Mouse (Mus musculus) MEL (cell line): ENCODE measurements around the gene Gm10837. TPM values are rescaled to one million over a fixed set of nuclear protein-coding genes. Genes with fewer than 3 reads are reported as not detected.

Experiments used
- DNase-seq: peaks from one replicate; pipeline ENCODE4 v3.0.0; 2011; ENCODE audit warnings: low read depth, low spot score
- H3K27ac ChIP-seq: 2 replicates; pipeline ENCODE4 v1.5.1; 2012; ENCODE audit warnings: low read depth, mild to moderate bottlenecking, control low read depth, low read length, moderate library complexity; ENCODE audit not compliant: control insufficient read depth
- H3K27me3 ChIP-seq, 2 experiments: fragments of 150-350 bp in 1 of 2; sonication (generic) in 1 of 2; 2 replicates each; pipeline ENCODE4 v1.6.1; 2012; ENCODE audit warnings: low read length in 2 of 2, mild to moderate bottlenecking in 2 of 2, improper control_type of control experiment in 1 of 2, moderate library complexity in 1 of 2; ENCODE audit not compliant: insufficient read depth in 2 of 2, control insufficient read depth in 1 of 2
- H3K36me3 ChIP-seq, 2 experiments: 2 replicates each; pipeline ENCODE4 v1.6.1; 2012 to 2014; ENCODE audit warnings: low read length in 2 of 2, improper control_type of control experiment in 1 of 2, inconsistent platforms in 1 of 2, mild to moderate bottlenecking in 1 of 2; ENCODE audit not compliant: insufficient read depth in 2 of 2, control insufficient read depth in 1 of 2
- H3K4me1 ChIP-seq, 2 experiments: fragments of 150-350 bp in 1 of 2; sonication (generic) in 1 of 2; 2 replicates each; pipeline ENCODE4 v1.6.1; 2012; ENCODE audit warnings: low read length in 2 of 2, improper control_type of control experiment in 1 of 2, mild to moderate bottlenecking in 1 of 2; ENCODE audit not compliant: insufficient read depth in 2 of 2, control insufficient read depth in 1 of 2
- H3K4me3 ChIP-seq, 2 experiments: fragments of 150-350 bp in 1 of 2; sonication (generic) in 1 of 2; 2 replicates each; pipeline ENCODE4 v1.5.1; 2012; ENCODE audit warnings: low read depth in 2 of 2, low read length in 2 of 2, mild to moderate bottlenecking in 2 of 2, moderate library complexity in 2 of 2, control low read depth in 1 of 2, improper control_type of control experiment in 1 of 2; ENCODE audit not compliant: control insufficient read depth in 1 of 2, insufficient read depth in 1 of 2
- H3K79me2 ChIP-seq: 2 replicates; pipeline ENCODE4 v1.6.1; 2012; ENCODE audit warnings: mild to moderate bottlenecking, low read length, moderate library complexity; ENCODE audit not compliant: control insufficient read depth, poor library complexity, insufficient read depth
- H3K9ac ChIP-seq: 2 replicates; pipeline ENCODE4 v1.6.1; 2012; ENCODE audit warnings: low read depth, mild to moderate bottlenecking, control low read depth, low read length, moderate library complexity; ENCODE audit not compliant: control insufficient read depth, poor library complexity, severe bottlenecking
- H3K9me3 ChIP-seq: fragments of 150-350 bp; sonication (generic); replicated peaks from 2 replicates; pipeline ENCODE4 v1.6.1; 2012; ENCODE audit warnings: mild to moderate bottlenecking, low read length, improper control_type of control experiment, moderate library complexity; ENCODE audit not compliant: insufficient read depth
- BHLHE40 ChIP-seq: IDR thresholded peaks from 2 replicates; pipeline ENCODE4 v1.6.1; 2012; ENCODE audit warnings: low read depth, mild to moderate bottlenecking, inconsistent platforms, low read length, improper control_type of control experiment, borderline replicate concordance
- CHD2 ChIP-seq: IDR thresholded peaks from 2 replicates; pipeline ENCODE4 v1.6.1; 2011; ENCODE audit warnings: low read length, improper control_type of control experiment
- CTCF ChIP-seq, 3 experiments: IDR thresholded peaks in 2 of 3; conservative IDR thresholded peaks in 1 of 3; 2 replicates each; pipeline ENCODE4 v1.5.1; 2011 to 2012; ENCODE audit warnings: low read length in 3 of 3, low read depth in 2 of 3, mild to moderate bottlenecking in 2 of 3, improper control_type of control experiment in 1 of 3, inconsistent platforms in 1 of 3, mixed read lengths in 1 of 3, moderate library complexity in 1 of 3; ENCODE audit not compliant: control insufficient read depth in 1 of 3, insufficient read depth in 1 of 3, poor library complexity in 1 of 3, severe bottlenecking in 1 of 3
- ELF1 ChIP-seq: IDR thresholded peaks from 2 replicates; pipeline ENCODE4 v1.6.1; 2014; ENCODE audit warnings: low read depth, mild to moderate bottlenecking, inconsistent platforms, low read length, improper control_type of control experiment, moderate library complexity
- EP300 ChIP-seq, 2 experiments: IDR thresholded peaks; 2 replicates each; pipeline ENCODE4 v1.6.1; 2011; ENCODE audit warnings: improper control_type of control experiment in 2 of 2, low read length in 2 of 2, low read depth in 1 of 2, mild to moderate bottlenecking in 1 of 2
- ETS1 ChIP-seq: IDR thresholded peaks from 2 replicates; pipeline ENCODE4 v1.6.1; 2012; ENCODE audit warnings: low read depth, mild to moderate bottlenecking, inconsistent platforms, low read length, improper control_type of control experiment, moderate library complexity
- GABPA ChIP-seq: IDR thresholded peaks from 2 replicates; pipeline ENCODE4 v1.6.1; 2012; ENCODE audit warnings: low read depth, mild to moderate bottlenecking, inconsistent platforms, low read length, improper control_type of control experiment, moderate library complexity
- KAT2A ChIP-seq: conservative IDR thresholded peaks from 2 replicates; pipeline ENCODE4 v1.6.1; 2012; ENCODE audit warnings: low read depth, low read length, improper control_type of control experiment, inconsistent platforms
- MAZ ChIP-seq: IDR thresholded peaks from 2 replicates; pipeline ENCODE4 v1.6.1; 2012; ENCODE audit warnings: low read depth, mild to moderate bottlenecking, inconsistent platforms, low read length, improper control_type of control experiment
- MEF2A ChIP-seq: IDR thresholded peaks from 2 replicates; pipeline ENCODE4 v1.6.1; 2014; ENCODE audit warnings: low read depth, mild to moderate bottlenecking, inconsistent platforms, low read length, improper control_type of control experiment; ENCODE audit not compliant: poor library complexity, insufficient replicate concordance, severe bottlenecking; ENCODE audit errors: extremely low read depth
- MXI1 ChIP-seq: IDR thresholded peaks from 2 replicates; pipeline ENCODE4 v1.6.1; 2011; ENCODE audit warnings: mild to moderate bottlenecking, low read depth, low read length, improper control_type of control experiment
- MYC ChIP-seq: IDR thresholded peaks from 2 replicates; pipeline ENCODE4 v1.6.1; 2011; ENCODE audit warnings: low read depth, mild to moderate bottlenecking, low read length, improper control_type of control experiment, moderate library complexity
- NELFE ChIP-seq: IDR thresholded peaks from 2 replicates; pipeline ENCODE4 v1.6.1; 2011; ENCODE audit warnings: low read depth, low read length, improper control_type of control experiment
- NRF1 ChIP-seq: IDR thresholded peaks from 2 replicates; pipeline ENCODE4 v1.6.1; 2014; ENCODE audit warnings: low read depth, mild to moderate bottlenecking, inconsistent platforms, low read length, improper control_type of control experiment, moderate library complexity; ENCODE audit not compliant: poor library complexity, insufficient read depth, severe bottlenecking
- POLR2AphosphoS5 ChIP-seq: IDR thresholded peaks from 2 replicates; pipeline ENCODE4 v1.6.1; 2012; ENCODE audit warnings: low read depth, borderline replicate concordance, mild to moderate bottlenecking, inconsistent platforms, low read length, moderate library complexity, mixed read lengths
- RAD21 ChIP-seq: IDR thresholded peaks from 2 replicates; pipeline ENCODE4 v1.6.1; 2011; ENCODE audit warnings: mild to moderate bottlenecking, low read depth, low read length, improper control_type of control experiment
- SIN3A ChIP-seq: IDR thresholded peaks from 2 replicates; pipeline ENCODE4 v1.6.1; 2012; ENCODE audit warnings: low read length, improper control_type of control experiment, inconsistent platforms
- SMC3 ChIP-seq: IDR thresholded peaks from 2 replicates; pipeline ENCODE4 v1.6.1; 2011; ENCODE audit warnings: low read depth, low read length, improper control_type of control experiment
- UBTF ChIP-seq: IDR thresholded peaks from 2 replicates; pipeline ENCODE4 v1.6.1; 2012; ENCODE audit warnings: low read depth, mild to moderate bottlenecking, inconsistent platforms, low read length, improper control_type of control experiment, moderate library complexity, borderline replicate concordance; ENCODE audit not compliant: insufficient read depth
- USF1 ChIP-seq: IDR thresholded peaks from 2 replicates; pipeline ENCODE4 v1.6.1; 2014; ENCODE audit warnings: low read depth, mild to moderate bottlenecking, inconsistent platforms, low read length, improper control_type of control experiment, moderate library complexity
- USF2 ChIP-seq, 2 experiments: IDR thresholded peaks; 2 replicates each; pipeline ENCODE4 v1.6.1; 2011 to 2012; ENCODE audit warnings: improper control_type of control experiment in 2 of 2, low read length in 2 of 2, borderline replicate concordance in 1 of 2, inconsistent platforms in 1 of 2, low read depth in 1 of 2, mild to moderate bottlenecking in 1 of 2; ENCODE audit not compliant: insufficient read depth in 1 of 2
- ZC3H11A ChIP-seq: IDR thresholded peaks from 2 replicates; pipeline ENCODE4 v1.6.1; 2012; ENCODE audit warnings: low read depth, mild to moderate bottlenecking, inconsistent platforms, low read length, improper control_type of control experiment
- ZKSCAN1 ChIP-seq: IDR thresholded peaks from 2 replicates; pipeline ENCODE4 v1.6.1; 2012; ENCODE audit warnings: low read depth, mild to moderate bottlenecking, inconsistent platforms, low read length, improper control_type of control experiment, moderate library complexity
- polyA plus RNA-seq, 2 experiments: library from polyadenylated mRNA; stranded (reverse) in 1 of 2; unstranded in 1 of 2; fragments of >175 nt in 1 of 2; fragments of >200 nt in 1 of 2; gene quantifications; 2 replicates each; pipeline versions ENCODE4 v1.2.1 to v1.2.4; 2012; ENCODE audit warnings: low replicate concordance in 2 of 2, low read depth in 1 of 2; ENCODE audit not compliant: insufficient read length in 2 of 2, insufficient read depth in 1 of 2, missing spikeins in 1 of 2
- total RNA-seq: library from RNA; depleted of rRNA; stranded (reverse); fragments of 300-350 nt; gene quantifications from 2 replicates; pipeline ENCODE4 v1.2.3, GENCODE M21; 2012

The Gm10837 gene
- total and polyA plus RNA-seq, 3 experiments, result not detected

DNA sequence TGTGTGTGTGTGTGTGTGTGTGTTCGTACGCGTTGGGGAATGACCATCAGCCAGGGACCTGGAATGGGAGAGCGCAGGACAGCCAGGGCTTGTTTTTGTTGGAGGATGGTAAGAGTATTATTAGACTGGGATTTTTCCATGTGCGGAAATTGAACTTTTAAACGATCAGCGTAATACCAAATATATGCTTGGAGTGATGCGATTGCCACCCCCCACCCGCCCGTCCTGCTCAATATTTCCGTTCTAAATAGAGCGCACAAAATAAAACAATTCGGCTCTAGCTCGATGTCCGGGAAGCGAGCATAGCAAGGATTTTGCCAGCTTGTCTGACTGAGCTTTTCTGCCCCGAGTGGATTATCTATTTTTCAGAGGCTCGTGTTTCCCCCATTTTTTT lies 13.6 kb upstream of the Gm10837 start:
- no peak for DNase-seq
- Histone ChIP-seq H3K36me3 (no peaks in the 10 kb centered on the region), H3K9ac (no peak overlapping the region), H3K9me3 (no peaks in the 10 kb centered on the region), H3K4me1 (no peaks in the 10 kb centered on the region), H3K27ac (no peak overlapping the region), H3K79me2 (no peaks in the 10 kb centered on the region), H3K27me3 (no peaks in the 10 kb centered on the region), H3K4me3 (no peak overlapping the region)
- no peak for TF ChIP-seq MYC
- TF ChIP-seq EP300 (IDR thresholded peaks at IDR 0.05; ENCODE audit: low read depth in 1 of 2, low read length in 2 of 2), result no peak
- TF ChIP-seq MAZ, result no peak
- TF ChIP-seq ETS1, result no peak
- TF ChIP-seq KAT2A, result no peak
- no peak for TF ChIP-seq NRF1
- no peak for TF ChIP-seq CHD2
- TF ChIP-seq POLR2AphosphoS5, result no peak
- TF ChIP-seq USF1, result no peak
- no peak for TF ChIP-seq BHLHE40
- TF ChIP-seq USF2 (IDR thresholded peaks at IDR 0.05; ENCODE audit: borderline replicate concordance in 1 of 2, insufficient read depth in 1 of 2, low read depth in 1 of 2, low read length in 2 of 2), result no peak
- no peak for TF ChIP-seq RAD21
- TF ChIP-seq SMC3, result no peak
- TF ChIP-seq CTCF (IDR thresholded peaks at IDR 0.05 in 2 of 3, conservative IDR thresholded peaks at IDR 0.05 in 1 of 3; ENCODE audit: control insufficient read depth in 1 of 3, insufficient read depth in 1 of 3, low read depth in 2 of 3, low read length in 3 of 3, poor library complexity in 1 of 3, severe bottlenecking in 1 of 3), result no peak
- TF ChIP-seq MXI1, result no peak
- TF ChIP-seq ZKSCAN1, result no peak

- H3K79me2 ChIP-seq, result no peaks in the 10 kb centered on the region
- no peak overlapping the region for H3K9ac ChIP-seq
- no peak overlapping the region for H3K4me3 ChIP-seq
- DNase-seq, result no peak
- TF ChIP-seq BHLHE40, result no peak
- TF ChIP-seq MEF2A, result no peak
- no peak for TF ChIP-seq UBTF
- no peak for TF ChIP-seq ELF1
- TF ChIP-seq USF1, result no peak
- no peak for TF ChIP-seq CHD2
- no peak for TF ChIP-seq SIN3A
- no peak for TF ChIP-seq GABPA
- no peak for TF ChIP-seq ZC3H11A
- no peak for TF ChIP-seq NELFE
- no peaks in the 10 kb centered on the region for H3K36me3 ChIP-seq
- no peak overlapping the region for H3K27ac ChIP-seq
- H3K4me1 ChIP-seq, result no peaks in the 10 kb centered on the region
- H3K27me3 ChIP-seq, result no peaks in the 10 kb centered on the region
- no peaks in the 10 kb centered on the region for H3K9me3 ChIP-seq
Observed at GRCm38 (mm10) chr14:122477261-122477671, 13.1 kb upstream of the Gm10837 start.
